Mouse (Mus musculus): ENCODE results near the gene Rasl2-9.

- TF ChIP-seq CTCF (IDR thresholded peaks at IDR 0.05; ENCODE audit: low read depth, low read length) (no peak), POLR2A (IDR thresholded peaks at IDR 0.05; ENCODE audit: extremely low read depth, insufficient read depth, low read length) (no peak)
Measured at GRCm38 (mm10) chr7:5092381-5092780, 33.4 kb downstream of the Rasl2-9 start.

All from liver, adult 2 months (tissue).